Mouse (Mus musculus): ENCODE data around the gene Sfxn4. TPM values are rescaled to one million over a fixed set of nuclear protein-coding genes. Genes with fewer than 3 reads are reported as not detected.
A peak's percentile ranks its signal among the peaks of the same experiment; 100 is the strongest.

The Sfxn4 gene
- 5.7 and 5.8 TPM in 2 replicates for polyA plus RNA-seq (2015; fragmentation: Nextera tagmentation; extraction: Ambion mirVana)

- WGBS = 3% methylated on average over 30 of the region's 30 CpGs
- peak; percentile 98 for ATAC-seq (ENCODE audit: insufficient read depth, low FRiP score, low read depth)
- peak within 1 kb of the TSS; percentile 46 for H3K9ac ChIP-seq
- peaks cover 7% of the 10 kb centered on the region; the same call in 1 of the 2 replicates for H3K36me3 ChIP-seq
- peak within 1 kb of the TSS; percentile 63 for H3K27ac ChIP-seq
- H3K9me3 ChIP-seq = no peaks in the 10 kb centered on the region
- H3K4me3 ChIP-seq (replicated peaks) = peak within 1 kb of the TSS; percentile 60
- H3K27me3 ChIP-seq (replicated peaks) = no peaks in the 10 kb centered on the region
- H3K4me2 ChIP-seq = peak within 1 kb of the TSS; percentile 70
- H3K4me1 ChIP-seq = no peaks in the 10 kb centered on the region
These were observed at the start of gene Sfxn4 for GRCm38 (mm10) chr19:60860868-60861700. Gene Sfxn4 (minus strand): TSS chr19:60861479.

GRCm38 (mm10) chr19:60910304-60910703 lies 49.0 kb upstream of the Sfxn4 start:
- H3K4me2 ChIP-seq = no peak overlapping the region
- no peaks in the 10 kb centered on the region for H3K4me1 ChIP-seq
- no peaks in the 10 kb centered on the region for H3K9me3 ChIP-seq
- H3K4me3 ChIP-seq (replicated peaks) = no peak overlapping the region
- ATAC-seq (ENCODE audit: insufficient read depth, low FRiP score, low read depth) = no peak
- no peaks in the 10 kb centered on the region for H3K36me3 ChIP-seq
- no peak overlapping the region for H3K9ac ChIP-seq
- H3K27me3 ChIP-seq (replicated peaks) = no peaks in the 10 kb centered on the region
- H3K27ac ChIP-seq = no peak overlapping the region

GRCm38 (mm10) chr19:60905477-60905876 lies 44.2 kb upstream of the Sfxn4 start:
- H3K4me3 ChIP-seq (replicated peaks) = no peak overlapping the region
- WGBS = 94% methylated on average over 5 of the region's 5 CpGs
- no peak overlapping the region for H3K4me2 ChIP-seq
- 0 out of 2 replicates have a peak, but pooled peaks cover 6% of the 10 kb centered on the region for H3K9me3 ChIP-seq
- H3K27ac ChIP-seq = no peak overlapping the region
- H3K9ac ChIP-seq = no peak overlapping the region
- H3K36me3 ChIP-seq = no peaks in the 10 kb centered on the region
- no peaks in the 10 kb centered on the region for H3K27me3 ChIP-seq (replicated peaks)
- ATAC-seq (ENCODE audit: insufficient read depth, low FRiP score, low read depth) = no peak
- 0 out of 2 replicates have a peak, but pooled peaks cover 5% of the 10 kb centered on the region for H3K4me1 ChIP-seq

DNA sequence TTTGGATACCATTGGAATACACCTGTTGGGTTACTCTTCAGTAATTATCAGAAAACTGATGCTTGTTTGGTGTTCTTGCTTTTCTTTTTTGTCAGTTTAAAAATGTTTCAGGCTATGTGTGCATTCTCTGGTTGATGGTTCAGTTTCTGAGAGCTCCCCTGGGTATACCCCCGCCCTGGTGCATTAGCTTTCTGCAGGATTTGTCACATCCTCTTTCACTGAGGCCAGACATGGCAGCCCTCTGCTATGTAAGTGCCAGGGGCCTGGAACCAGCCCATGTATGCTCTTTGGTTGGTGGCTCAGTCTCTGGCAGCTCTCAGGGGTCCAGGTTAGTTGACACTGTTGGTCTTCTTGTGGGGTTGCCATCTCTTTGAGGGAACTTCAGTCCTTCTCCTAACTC lies 42.7 kb upstream of the Sfxn4 start:
- Histone ChIP-seq H3K9me3 (0 out of 2 replicates have a peak, but pooled peaks cover 6% of the 10 kb centered on the region), H3K27me3 (replicated peaks) (no peaks in the 10 kb centered on the region), H3K4me2 (no peak overlapping the region), H3K4me3 (replicated peaks) (no peak overlapping the region), H3K36me3 (no peaks in the 10 kb centered on the region), H3K27ac (no peak overlapping the region), H3K4me1 (0 out of 2 replicates have a peak, but pooled peaks cover 5% of the 10 kb centered on the region), H3K9ac (no peak overlapping the region)
- 93% methylated on average over 1 of the region's 1 CpGs for WGBS
- no peak for ATAC-seq (ENCODE audit: insufficient read depth, low FRiP score, low read depth)

DNA sequence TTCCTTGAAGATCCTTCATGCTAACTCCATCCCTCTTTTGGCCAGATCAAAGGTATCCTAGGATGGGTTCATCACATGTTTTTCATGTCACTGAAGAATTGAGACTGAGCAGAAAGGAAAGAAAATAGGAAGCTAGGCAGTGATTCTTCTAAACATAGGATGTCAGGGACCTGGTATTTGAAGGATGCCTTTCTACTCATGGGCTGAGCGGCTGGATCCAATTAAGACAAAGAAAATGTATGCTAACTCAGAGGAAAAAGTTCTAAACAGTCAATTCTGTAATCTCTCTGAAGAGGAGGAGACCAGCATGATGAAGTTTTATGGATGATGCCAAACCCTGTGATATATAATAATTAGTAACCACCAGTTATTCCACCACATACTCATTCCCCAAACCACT lies 41.9 kb upstream of the Sfxn4 start:
- no peak overlapping the region for H3K27ac ChIP-seq
- no peak overlapping the region for H3K4me3 ChIP-seq (replicated peaks)
- no peaks in the 10 kb centered on the region for H3K27me3 ChIP-seq (replicated peaks)
- H3K4me1 ChIP-seq = 0 out of 2 replicates have a peak, but pooled peaks cover 5% of the 10 kb centered on the region
- WGBS = 33% methylated on average over 1 of the region's 1 CpGs
- H3K36me3 ChIP-seq = no peaks in the 10 kb centered on the region
- H3K9ac ChIP-seq = no peak overlapping the region
- H3K4me2 ChIP-seq = no peak overlapping the region
- ATAC-seq (ENCODE audit: insufficient read depth, low FRiP score, low read depth) = no peak
- 0 out of 2 replicates have a peak, but pooled peaks cover 6% of the 10 kb centered on the region for H3K9me3 ChIP-seq

DNA sequence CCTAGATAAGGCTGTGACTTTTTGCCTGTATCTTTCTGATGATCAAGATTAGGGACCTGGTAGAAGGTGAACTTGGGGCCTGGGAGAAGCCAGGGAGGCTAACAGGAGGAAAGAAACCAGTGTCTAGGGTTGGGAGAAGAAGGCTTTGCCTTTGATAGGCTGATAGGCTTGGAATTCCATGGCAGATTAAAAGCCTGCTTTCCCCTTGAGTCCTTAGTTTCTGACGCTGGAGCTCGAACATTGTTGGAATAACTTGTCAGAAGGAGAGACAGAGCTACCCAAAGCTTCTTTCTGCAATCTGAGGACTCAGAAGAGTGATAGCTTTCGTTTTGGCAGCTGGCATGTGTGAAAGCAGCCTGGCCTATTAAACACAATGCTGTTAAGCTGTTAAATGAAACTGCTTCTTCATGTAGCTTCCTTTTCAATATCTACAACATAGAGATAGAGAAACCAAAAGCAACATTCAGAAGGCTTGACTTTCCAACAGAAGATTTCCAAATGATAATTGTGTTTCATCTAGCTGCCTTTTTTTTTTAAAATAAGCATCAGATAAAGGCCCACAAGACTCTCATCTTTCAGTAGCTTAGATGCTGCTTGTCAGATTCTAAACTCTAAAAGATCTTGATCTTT lies 34.1 kb upstream of the Sfxn4 start:
- H3K27me3 ChIP-seq (replicated peaks) = no peaks in the 10 kb centered on the region
- no peak for ATAC-seq (ENCODE audit: insufficient read depth, low FRiP score, low read depth)
- H3K36me3 ChIP-seq = no peaks in the 10 kb centered on the region
- no peak overlapping the region for H3K4me3 ChIP-seq (replicated peaks)
- no peak overlapping the region for H3K4me2 ChIP-seq
- H3K9me3 ChIP-seq = no peaks in the 10 kb centered on the region
- H3K27ac ChIP-seq = no peak overlapping the region
- no peak overlapping the region for H3K9ac ChIP-seq
- 0 out of 2 replicates have a peak, but pooled peaks cover 4% of the 10 kb centered on the region for H3K4me1 ChIP-seq
- WGBS = 37% methylated on average over 3 of the region's 3 CpGs

DNA sequence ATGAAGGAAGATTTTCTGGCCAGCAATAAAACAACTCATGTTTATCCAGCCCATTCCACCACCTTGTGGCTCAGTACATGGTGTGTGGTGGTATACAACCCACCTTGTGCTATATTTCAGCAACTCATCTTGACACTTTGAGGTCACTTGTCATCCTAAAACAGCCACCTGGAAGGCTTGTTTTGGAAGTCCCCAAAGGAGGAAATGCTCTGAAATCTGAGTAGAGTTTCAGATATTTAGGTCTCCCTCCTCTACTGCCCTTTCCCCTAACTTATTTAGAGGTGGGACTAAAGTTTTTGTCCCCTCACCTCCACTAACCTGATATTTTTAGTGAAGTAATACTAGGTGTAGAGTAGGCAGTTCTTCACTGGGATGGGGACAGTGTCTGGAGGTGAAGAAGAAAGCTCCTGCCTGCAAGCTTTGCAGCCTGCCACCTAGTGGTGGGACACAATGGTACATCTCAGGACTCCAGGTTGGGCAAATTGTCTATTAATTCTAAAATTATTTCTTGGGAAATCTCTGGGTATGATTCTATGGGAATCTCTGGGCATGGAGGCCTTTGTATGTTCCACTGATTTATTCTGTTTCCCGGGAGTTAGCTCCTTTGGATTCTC lies 30.8 kb upstream of the Sfxn4 start:
- whole genome bisulfite sequencing = 41% methylated on average over 1 of the region's 1 CpGs
- no peak overlapping the region for H3K27ac ChIP-seq
- 0 out of 2 replicates have a peak overlapping the region, but pooled peaks have one; percentile 83 for H3K4me3 ChIP-seq (replicated peaks)
- no peaks in the 10 kb centered on the region for H3K27me3 ChIP-seq (replicated peaks)
- no peaks in the 10 kb centered on the region for H3K9me3 ChIP-seq
- no peak overlapping the region for H3K9ac ChIP-seq
- H3K4me2 ChIP-seq = peak overlapping the region; percentile 91
- ATAC-seq (ENCODE audit: insufficient read depth, low FRiP score, low read depth) = no peak
- peaks cover 8% of the 10 kb centered on the region; the same call in 1 of the 2 replicates for H3K4me1 ChIP-seq
- H3K36me3 ChIP-seq = no peaks in the 10 kb centered on the region

DNA sequence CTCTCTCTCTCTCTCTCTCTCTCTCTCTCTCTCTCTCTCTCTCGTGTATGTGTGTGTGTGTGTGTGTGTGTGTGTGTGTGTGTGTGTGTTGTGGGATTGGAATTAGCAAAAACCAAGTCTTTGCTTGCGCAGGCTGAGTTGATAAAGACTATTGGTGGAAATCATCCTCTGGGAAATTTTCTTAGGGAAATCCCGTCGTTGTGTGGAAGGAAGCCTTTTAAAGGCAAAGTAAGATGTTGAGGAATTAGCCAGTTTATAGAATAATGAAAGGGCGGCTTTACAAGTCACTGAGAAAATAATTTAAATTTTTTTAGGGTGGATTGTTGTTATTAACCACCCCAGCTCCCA lies 29.8 kb upstream of the Sfxn4 start:
- H3K4me1 ChIP-seq = peaks cover 8% of the 10 kb centered on the region; the same call in 1 of the 2 replicates
- peak overlapping the region; percentile 83 for H3K4me3 ChIP-seq (replicated peaks)
- peak overlapping the region; percentile 91 for H3K4me2 ChIP-seq
- H3K9me3 ChIP-seq = no peaks in the 10 kb centered on the region
- 5% methylated on average over 4 of the region's 5 CpGs for WGBS
- no peak for ATAC-seq (ENCODE audit: insufficient read depth, low FRiP score, low read depth)
- no peaks in the 10 kb centered on the region for H3K36me3 ChIP-seq
- H3K9ac ChIP-seq = no peak overlapping the region
- H3K27me3 ChIP-seq (replicated peaks) = no peaks in the 10 kb centered on the region
- no peak overlapping the region for H3K27ac ChIP-seq

DNA sequence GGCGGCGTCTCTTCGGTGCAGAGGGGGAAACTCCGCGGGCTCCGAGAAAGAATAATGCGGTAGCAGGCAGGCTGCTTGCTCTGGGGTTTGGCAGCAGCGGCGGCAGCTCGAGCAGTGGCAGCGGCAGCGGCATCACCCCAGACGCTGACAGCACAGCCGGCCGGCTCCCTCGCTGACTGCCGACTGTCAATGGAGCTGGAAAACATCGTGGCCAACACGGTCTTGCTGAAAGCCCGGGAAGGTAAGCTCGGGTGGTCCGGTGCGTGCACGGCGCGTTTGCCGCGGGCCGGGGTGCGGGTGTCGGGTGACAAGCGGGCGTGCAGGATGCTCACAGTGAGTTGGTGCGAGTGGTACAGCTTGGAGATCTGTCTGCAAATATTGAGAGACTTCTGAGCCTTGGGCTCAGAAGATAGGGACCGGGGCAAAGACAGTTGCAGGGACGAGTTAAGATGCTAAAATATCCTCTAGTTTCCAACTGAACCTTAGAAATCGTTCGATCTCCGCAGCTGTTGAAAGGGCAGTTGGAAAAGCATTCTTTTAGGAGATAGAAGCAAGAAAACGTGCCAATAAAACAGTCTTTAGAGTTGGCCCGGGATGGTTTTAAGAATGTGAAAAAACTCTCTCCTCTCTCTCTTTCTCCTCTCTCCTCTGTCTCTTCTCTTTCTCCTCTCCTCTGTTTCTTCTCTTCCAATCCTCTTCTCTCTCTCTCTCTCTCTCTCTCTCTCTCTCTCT lies 29.3 kb upstream of the Sfxn4 start:
- H3K4me2 ChIP-seq = peak overlapping the region; percentile 91
- peak; percentile 16; the same call in 1 of the 2 replicates for ATAC-seq (ENCODE audit: insufficient read depth, low FRiP score, low read depth)
- H3K9me3 ChIP-seq = no peaks in the 10 kb centered on the region
- H3K27me3 ChIP-seq (replicated peaks) = no peaks in the 10 kb centered on the region
- under 1% methylated on average over 41 of the region's 41 CpGs for WGBS
- no peaks in the 10 kb centered on the region for H3K36me3 ChIP-seq
- peak overlapping the region; percentile 88 for H3K27ac ChIP-seq
- H3K9ac ChIP-seq = peak overlapping the region; percentile 71
- H3K4me1 ChIP-seq = peaks cover 8% of the 10 kb centered on the region; the same call in 1 of the 2 replicates
- H3K4me3 ChIP-seq (replicated peaks) = peak overlapping the region; percentile 83

DNA sequence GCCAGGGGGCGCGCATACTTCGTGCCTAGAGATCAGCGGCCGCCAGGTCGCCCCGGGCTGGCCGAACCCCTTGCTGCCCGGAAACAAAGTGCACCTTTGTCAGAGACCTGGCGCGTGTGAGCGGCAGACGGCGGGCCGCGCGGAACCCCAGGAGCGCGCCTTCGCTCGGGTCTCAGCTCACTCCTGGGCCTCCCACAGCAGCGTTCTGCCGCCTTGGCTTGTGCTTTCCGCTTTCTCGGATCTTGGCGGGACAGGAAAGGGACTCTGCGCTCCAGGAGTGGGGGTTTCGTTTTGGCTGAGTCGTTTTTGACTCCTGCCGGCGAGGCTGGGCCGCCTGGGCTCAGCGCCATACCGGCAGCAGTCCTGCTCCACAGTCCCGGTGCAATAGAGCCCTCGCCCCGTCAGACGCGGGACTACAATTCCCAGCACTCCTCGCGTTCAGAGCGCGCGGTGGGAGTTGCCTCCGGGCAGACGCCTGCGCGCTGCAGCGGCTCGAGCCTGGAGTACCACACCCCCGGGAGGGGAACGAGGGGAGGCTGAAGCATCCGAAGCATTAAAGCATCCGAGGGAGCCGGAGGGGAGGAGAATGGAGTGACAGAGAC lies 28.5 kb upstream of the Sfxn4 start, which contains the start of gene Grk5:
TSS of gene Grk5 (plus strand) at position 36 of the 602 bp plus-strand sequence.
- peak within 1 kb of the TSS; percentile 97 for H3K27ac ChIP-seq
- under 1% methylated on average over 55 of the region's 55 CpGs for WGBS
- H3K9ac ChIP-seq = peak within 1 kb of the TSS; percentile 71
- peak within 1 kb of the TSS; percentile 83 for H3K4me3 ChIP-seq (replicated peaks)
- peaks cover 4% of the 10 kb centered on the region; the same call in 1 of the 2 replicates for H3K4me1 ChIP-seq
- H3K4me2 ChIP-seq = peak within 1 kb of the TSS; percentile 91
- H3K27me3 ChIP-seq (replicated peaks) = no peaks in the 10 kb centered on the region
- no peaks in the 10 kb centered on the region for H3K9me3 ChIP-seq
- no peaks in the 10 kb centered on the region for H3K36me3 ChIP-seq
- ATAC-seq (ENCODE audit: insufficient read depth, low FRiP score, low read depth) = peak; percentile 99

Measured in stomach, embryonic 15.5 days (tissue).